Mouse (Mus musculus) brain, embryonic 14.5 days (tissue): Measurements from ENCODE around the gene Trim25. TPM values are rescaled to one million over a fixed set of nuclear protein-coding genes. Genes with fewer than 3 reads are reported as not detected.
"Not testable (repeated sequence)": the region's sequence is repeated elsewhere in the genome, so short reads cannot be mapped to it uniquely, and the experiment has no call there.

Experiments
- DNase-seq: peaks from one replicate; pipeline ENCODE4 v3.0.0-alpha.2; 2011; ENCODE audit warnings: low read depth
- CTCF ChIP-seq: fragments of 200-500 bp; IDR thresholded peaks from 2 replicates; pipeline ENCODE4 v1.5.1; 2012; ENCODE audit warnings: inconsistent platforms, mild to moderate bottlenecking, moderate library complexity, borderline replicate concordance; ENCODE audit not compliant: insufficient read depth, insufficient read length; ENCODE audit errors: extremely low read depth
- POLR2A ChIP-seq: fragments of 200-500 bp; IDR thresholded peaks from 2 replicates; pipeline ENCODE4 v1.6.1; 2012; ENCODE audit warnings: mild to moderate bottlenecking, inconsistent platforms, borderline replicate concordance; ENCODE audit not compliant: poor library complexity, insufficient read depth, insufficient read length, severe bottlenecking; ENCODE audit errors: extremely low read depth
- polyA plus RNA-seq: library from polyadenylated mRNA; depleted of rRNA; stranded (reverse); fragments of >200 nt; gene quantifications from 2 replicates; pipeline ENCODE4 v1.2.3, GENCODE M21; 2012

Trim25 gene
- polyA plus RNA-seq, 1 experiment, result 3.2 TPM

GRCm38 (mm10) chr11:89031189-89031588 is 32.0 kb downstream of the Trim25 start:
- TF ChIP-seq POLR2A (no peak), CTCF (no peak)
- no peak for DNase-seq

GRCm38 (mm10) chr11:89034592-89034991 is 35.4 kb downstream of the Trim25 start:
- no peak for DNase-seq
- no peak for TF ChIP-seq CTCF
- no peak for TF ChIP-seq POLR2A

GRCm38 (mm10) chr11:89035552-89035951 is 36.4 kb downstream of the Trim25 start:
- DNase-seq, result no peak
- no peak for TF ChIP-seq CTCF

GRCm38 (mm10) chr11:89038496-89038895 is 39.3 kb downstream of the Trim25 start:
- no peak for DNase-seq
- TF ChIP-seq POLR2A (no peak), CTCF (no peak)

- DNase-seq, result peak; percentile 39
- peak; percentile 72 for TF ChIP-seq CTCF
- no peak for TF ChIP-seq POLR2A
Measured at GRCm38 (mm10) chr11:89039325-89039724, 40.1 kb downstream of the Trim25 start.

GRCm38 (mm10) chr11:89041073-89041472 is 41.9 kb downstream of the Trim25 start:
- DNase-seq, result not testable (repeated sequence)

- DNase-seq, result no peak
- no peak for TF ChIP-seq CTCF
- TF ChIP-seq POLR2A, result no peak
Measured at GRCm38 (mm10) chr11:89043046-89043445, 43.9 kb downstream of the Trim25 start.

- not testable (repeated sequence) for DNase-seq
Measured at GRCm38 (mm10) chr11:89045501-89045900, 46.3 kb downstream of the Trim25 start.

GRCm38 (mm10) chr11:89046021-89046420 is 46.8 kb downstream of the Trim25 start:
- no peak for DNase-seq
- TF ChIP-seq CTCF (no peak), POLR2A (no peak)

GRCm38 (mm10) chr11:89051767-89052166 is 52.6 kb downstream of the Trim25 start:
- DNase-seq, result no peak
- TF ChIP-seq POLR2A (no peak), CTCF (no peak)

GRCm38 (mm10) chr11:89055931-89056690 is 56.9 kb downstream of the Trim25 start:
- TF ChIP-seq CTCF, result no peak
- TF ChIP-seq POLR2A, result no peak
- no peak for DNase-seq

- TF ChIP-seq POLR2A (no peak), CTCF (peak; percentile 48)
- DNase-seq, result no peak
Measured at GRCm38 (mm10) chr11:89058515-89059270, 59.5 kb downstream of the Trim25 start.
